Mouse (Mus musculus) urinary bladder, postnatal 4 days (tissue): ENCODE measurements around the gene Ss18l2.
A peak's percentile ranks its signal among the peaks of the same experiment; 100 is the strongest.

Source experiments
- DNase-seq, 2 experiments: peaks; one replicate each; pipeline ENCODE4 v3.0.0; 2021 to 2022; ENCODE audit warnings: low spot score in 2 of 2

Gene Ss18l2

DNA sequence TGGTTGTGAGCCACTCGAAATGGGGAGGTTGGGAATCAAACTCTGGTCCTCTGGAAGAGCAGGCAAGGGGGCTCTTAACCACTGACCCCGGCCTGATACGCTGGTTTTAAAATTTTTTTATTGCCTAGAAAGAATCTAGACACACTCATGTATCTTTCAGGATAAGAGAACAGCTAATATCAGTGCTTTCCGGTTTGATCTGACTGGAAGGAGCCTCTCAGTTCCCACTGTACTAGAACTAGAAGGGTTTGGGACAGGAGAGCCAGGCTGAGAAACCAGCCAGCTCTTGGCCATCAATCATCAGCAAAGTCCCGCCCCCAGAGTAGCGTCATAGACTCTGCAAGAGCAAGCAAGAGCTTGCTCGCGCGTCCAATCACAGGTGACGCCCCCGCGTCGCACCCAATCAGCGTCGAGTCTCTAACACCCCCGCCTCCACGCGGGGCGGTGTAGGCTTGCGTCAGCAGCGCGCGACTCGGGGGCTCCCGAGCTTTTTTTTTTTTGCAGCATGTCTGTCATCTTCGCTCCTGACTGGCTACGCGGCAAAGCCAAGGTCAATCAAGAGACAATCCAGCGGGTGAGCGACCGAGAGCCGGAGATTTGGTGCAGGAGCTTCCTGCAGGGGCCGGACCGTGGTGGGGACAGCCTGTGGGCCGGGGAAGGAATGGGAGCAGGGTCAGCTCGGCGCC, at the start of gene Ss18l2:
Gene Ss18l2 (plus strand): TSS at position 432 of the 686 bp plus-strand sequence.
- peak; percentile 95 to 99 for DNase-seq

DNA sequence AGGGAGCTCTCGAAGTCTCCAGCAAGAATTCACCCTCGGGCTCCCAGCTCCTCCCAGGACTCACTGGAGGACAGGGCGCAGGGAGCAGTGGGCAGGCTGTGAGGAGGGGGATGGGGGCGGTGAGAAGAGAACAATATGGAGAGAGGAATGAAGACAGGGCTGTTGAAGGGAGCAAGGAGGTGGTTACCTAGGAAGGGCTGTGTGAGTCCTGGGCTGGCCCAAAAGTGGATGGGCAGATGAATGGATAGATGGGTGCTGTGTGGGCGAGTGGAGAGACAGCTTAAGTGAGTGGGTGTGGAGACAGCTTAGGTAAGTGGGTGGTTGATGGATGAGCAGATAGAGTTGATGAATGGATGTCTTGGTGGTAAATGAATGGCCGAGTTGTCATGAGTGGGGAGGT, 46.7 kb upstream of the Ss18l2 start:
- DNase-seq = no peak

DNA sequence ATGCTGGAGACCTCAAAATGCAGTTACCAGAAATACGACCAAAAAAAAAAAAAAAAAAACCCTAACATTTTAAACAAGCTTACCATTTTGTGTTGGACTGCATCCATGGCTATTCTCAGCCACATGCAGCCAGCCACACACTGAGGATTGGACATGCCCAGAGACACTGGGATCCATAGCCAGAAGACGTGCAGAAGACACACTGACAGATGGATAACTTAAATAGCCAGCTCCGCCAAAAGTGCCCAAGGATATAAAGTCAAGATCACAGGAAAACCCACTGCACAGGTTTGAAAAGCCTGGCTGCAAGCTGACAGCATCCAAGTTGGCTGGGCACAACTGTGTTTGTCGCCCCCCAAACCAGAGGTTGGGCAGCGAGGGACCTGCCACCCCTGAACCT, 46.0 kb upstream of the Ss18l2 start:
- no peak for DNase-seq

DNA sequence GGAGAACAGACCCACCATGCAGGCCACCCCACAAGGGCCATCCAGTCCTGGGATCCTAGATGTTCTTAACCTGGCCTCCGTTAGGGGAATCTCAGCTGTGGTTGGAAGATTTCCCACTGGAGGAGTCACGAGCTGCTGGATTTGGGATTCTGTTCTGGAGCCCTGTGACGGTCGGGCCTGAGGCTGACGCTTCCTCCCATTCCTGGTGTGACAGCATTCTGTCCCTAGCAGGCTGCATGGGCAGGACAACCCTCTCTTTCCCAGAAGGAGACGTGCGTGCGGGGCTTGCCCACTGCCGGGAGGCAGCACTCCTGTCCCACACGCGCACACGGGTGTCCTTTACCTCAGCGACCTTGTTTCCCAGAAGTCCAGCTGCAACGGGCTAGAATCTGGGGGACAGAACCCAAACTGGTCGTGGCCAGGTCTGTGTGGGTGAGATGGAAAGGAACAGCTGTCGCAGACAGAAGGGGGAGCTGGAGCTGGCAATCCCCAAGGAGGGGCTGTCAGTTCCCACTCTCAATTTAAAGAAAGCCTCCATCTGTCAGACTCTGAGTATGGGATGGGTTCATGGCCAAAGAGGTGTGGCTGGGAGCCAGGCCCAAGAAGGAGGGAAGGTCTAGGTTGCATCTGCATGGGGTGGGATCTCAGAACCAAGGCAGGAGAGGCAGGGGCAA, 43.0 kb upstream of the Ss18l2 start:
- DNase-seq = no peak

DNA sequence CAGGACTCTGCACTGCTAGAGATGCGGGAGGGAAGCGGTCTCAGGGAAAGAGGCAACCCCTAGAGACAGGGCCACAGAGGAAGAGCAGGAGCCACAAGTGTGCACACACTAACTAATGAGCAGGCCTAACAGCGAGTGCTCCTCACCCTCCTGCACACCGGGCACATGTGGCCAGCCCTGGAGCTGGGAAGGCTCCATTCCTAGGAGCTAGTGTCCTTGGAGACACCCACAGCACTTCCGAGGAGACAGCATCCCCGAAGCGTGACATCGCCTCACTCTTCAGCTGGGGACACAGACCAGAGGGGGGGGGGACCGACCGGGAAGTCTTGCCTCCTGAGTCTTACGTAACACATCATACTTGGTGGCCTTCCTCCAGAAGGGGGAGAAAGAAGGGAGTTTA, 42.3 kb upstream of the Ss18l2 start:
- no peak for DNase-seq

- peak; percentile 56 to 80 for DNase-seq
Measured at GRCm38 (mm10) chr9:121669348-121669791, 40.8 kb upstream of the Ss18l2 start.

- DNase-seq = no peak
Measured at GRCm38 (mm10) chr9:121671300-121671699, 38.8 kb upstream of the Ss18l2 start.

- DNase-seq = no peak
Measured at GRCm38 (mm10) chr9:121672311-121672710, 37.8 kb upstream of the Ss18l2 start.

- DNase-seq = no peak
Measured at GRCm38 (mm10) chr9:121673716-121674115, 36.4 kb upstream of the Ss18l2 start.

DNA sequence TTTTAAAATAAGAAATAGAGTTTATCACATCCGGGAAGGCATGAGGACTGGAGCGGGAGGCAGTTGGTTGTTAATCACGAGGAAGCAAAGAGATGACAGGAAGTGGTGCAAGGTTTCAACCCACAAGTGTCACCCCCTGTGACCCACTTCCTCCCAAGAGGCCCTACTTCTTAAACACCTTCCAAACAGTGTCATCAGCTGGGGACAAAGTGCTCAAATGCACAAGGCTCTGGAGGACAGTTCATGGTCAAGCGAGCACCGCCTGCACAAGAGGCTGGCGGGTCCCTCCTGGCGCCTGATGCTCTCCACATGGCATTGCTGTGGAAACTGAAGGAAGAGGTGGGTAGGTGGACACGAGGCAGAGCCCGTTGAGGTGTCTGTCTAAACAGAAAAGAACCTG, 35.1 kb upstream of the Ss18l2 start:
- DNase-seq = no peak

GRCm38 (mm10) chr9:121675556-121675955, 34.6 kb upstream of the Ss18l2 start:
- no peak for DNase-seq

GRCm38 (mm10) chr9:121677069-121677468, 33.1 kb upstream of the Ss18l2 start:
- DNase-seq = no peak

DNA sequence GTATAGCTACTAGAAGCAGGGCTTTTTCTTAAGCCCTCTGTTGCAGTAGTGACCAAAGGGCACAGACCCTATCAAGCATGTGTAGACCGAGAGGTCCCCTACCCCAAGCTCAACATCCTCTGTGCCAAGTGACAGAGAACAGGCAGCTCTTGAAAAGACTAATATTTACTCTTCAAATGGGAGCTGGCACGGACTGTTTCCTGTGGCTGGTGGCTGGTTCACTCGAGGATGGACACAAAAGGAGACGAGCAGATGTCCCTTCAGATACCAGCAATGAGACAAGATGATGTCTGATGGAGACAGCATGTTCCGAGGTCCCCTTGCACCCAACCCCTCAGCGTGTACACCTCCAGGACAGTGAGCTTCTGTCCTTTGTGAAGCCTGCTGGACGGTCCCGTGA, 32.7 kb upstream of the Ss18l2 start:
- DNase-seq = no peak

DNA sequence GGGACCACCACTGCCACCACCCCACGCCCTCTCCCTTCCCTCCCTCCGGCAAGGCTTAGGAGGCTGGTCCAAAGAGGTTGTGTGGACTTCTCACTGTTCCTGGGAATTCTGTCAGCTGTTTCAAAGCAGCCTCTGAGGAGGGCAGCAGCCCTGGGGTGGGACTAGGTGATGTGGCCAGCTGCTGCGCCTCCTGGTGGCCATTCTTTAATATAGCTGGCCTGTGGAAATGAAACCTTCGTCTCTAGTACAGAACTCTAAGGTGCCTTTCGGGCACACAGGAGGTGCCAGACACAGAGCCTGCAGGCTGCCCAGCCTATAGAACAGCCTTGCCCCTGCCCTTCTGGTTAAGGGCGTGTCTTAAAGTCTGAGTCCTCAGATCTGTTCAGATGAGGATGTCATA, 30.6 kb upstream of the Ss18l2 start:
- DNase-seq = peak in 1 of 2 experiments; percentile 38

DNA sequence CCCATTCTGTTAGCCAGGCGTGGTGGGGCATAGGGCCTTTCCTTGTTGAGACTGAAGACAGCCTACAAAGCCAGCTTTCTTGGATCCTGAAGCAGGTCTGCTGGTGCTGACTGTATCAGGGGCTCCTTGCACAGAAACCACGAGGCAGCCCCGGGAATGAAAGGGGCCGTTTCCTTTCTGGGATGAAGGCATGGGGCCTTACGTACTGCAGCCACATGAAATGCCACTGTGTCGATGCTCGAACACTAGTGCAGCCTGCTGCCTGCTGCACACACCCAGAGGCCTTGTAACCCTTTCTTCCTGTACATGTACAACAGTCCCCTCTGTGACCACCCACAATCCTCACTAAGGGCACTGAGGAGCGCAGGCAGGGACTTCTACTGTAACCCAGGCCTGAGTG, 28.9 kb upstream of the Ss18l2 start:
- DNase-seq = no peak

- no peak for DNase-seq
Measured at GRCm38 (mm10) chr9:121682037-121682680, 28.0 kb upstream of the Ss18l2 start.

DNA sequence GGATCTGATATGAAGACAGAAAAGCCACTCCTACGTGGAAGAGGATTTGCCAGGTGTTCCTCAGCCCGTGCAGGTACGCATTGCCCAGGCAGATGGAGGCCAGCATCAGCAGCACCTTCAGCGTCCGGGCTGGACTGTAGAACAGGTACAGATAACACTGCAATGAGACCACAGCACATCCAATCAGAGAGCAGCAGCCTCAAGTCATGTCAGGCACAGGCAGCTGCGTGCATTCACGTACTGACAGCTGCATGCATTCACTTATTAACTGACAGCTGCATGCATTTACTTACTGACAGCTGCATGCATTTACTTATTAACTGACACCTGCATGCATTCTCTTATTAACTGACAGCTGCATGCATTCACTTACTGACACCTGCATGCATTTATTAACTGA, 25.4 kb upstream of the Ss18l2 start:
- DNase-seq = no peak

- DNase-seq = no peak
Measured at GRCm38 (mm10) chr9:121690200-121690651, 19.9 kb upstream of the Ss18l2 start.

- DNase-seq = no peak
Measured at GRCm38 (mm10) chr9:121690734-121691133, 19.4 kb upstream of the Ss18l2 start.

DNA sequence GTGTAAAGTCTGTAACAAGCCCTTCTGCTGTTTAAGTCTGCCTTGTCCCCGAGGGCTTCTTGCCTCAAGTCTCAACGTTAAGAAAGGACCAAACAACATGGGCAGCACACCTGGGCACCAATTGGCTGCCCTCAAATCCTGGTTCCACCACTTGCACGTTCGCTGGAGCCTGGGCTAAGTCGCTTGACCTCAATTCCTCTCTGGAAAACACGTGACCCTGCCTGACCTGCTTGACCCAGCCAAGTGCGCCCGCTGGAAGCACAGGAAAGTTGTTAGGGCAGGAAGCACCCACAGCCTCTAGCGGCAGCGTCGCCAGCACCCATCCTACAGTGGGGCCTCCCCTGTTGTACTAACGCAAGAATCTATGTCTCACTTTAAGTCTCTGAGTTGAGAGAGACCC, 15.4 kb upstream of the Ss18l2 start:
- no peak for DNase-seq

DNA sequence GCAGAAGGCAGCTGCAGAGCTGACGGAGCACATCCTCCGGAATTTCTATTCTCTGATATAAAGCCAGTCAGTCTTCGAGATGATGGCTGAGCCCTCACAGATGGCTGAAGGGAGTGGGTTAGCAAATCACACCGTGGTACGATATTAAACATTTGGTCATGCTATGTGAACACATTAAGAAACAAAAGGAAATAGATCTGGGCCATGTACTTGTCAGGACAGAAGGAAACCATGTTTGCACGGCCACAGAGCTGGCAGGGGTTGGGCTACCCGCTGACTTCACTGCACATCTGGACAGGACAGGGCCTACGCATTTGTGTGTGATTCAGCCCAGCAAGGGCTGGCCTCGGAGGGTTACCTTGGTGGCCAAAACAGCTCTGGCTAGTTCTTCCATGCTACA, 13.5 kb upstream of the Ss18l2 start:
- DNase-seq = no peak

GRCm38 (mm10) chr9:121697150-121698049, 12.7 kb upstream of the Ss18l2 start:
- peak in 1 of 2 experiments; percentile 54 for DNase-seq
